Mouse (Mus musculus) left cerebral cortex, adult 18-20 months (tissue): Measurements from ENCODE around the gene Tgfb2. TPM values are rescaled to one million over a fixed set of nuclear protein-coding genes. Genes with fewer than 3 reads are reported as not detected.
A peak's percentile ranks its signal among the peaks of the same experiment; 100 is the strongest.

Experiments
- DNase-seq, 2 experiments: peaks; one replicate each; pipeline ENCODE4 v3.0.0; 2021 to 2022; ENCODE audit warnings: low spot score in 2 of 2, mixed read lengths in 1 of 2
- total RNA-seq, 2 experiments: library from RNA; stranded (reverse); gene quantifications; 2 replicates each; pipeline ENCODE4 v1.2.3; 2021

The Tgfb2 gene
- total RNA-seq, 2 experiments from 2014 or later = 4.6 to 5.4 TPM

- DNase-seq = no peak
Measured at GRCm38 (mm10) chr1:186703256-186703979, 2.4 kb downstream of the Tgfb2 start.

GRCm38 (mm10) chr1:186702391-186703255 is 3.2 kb downstream of the Tgfb2 start:
- DNase-seq = no peak

- DNase-seq = no peak
Measured at GRCm38 (mm10) chr1:186701206-186701905, 4.4 kb downstream of the Tgfb2 start.

- DNase-seq = no peak
Measured at GRCm38 (mm10) chr1:186700496-186700895, 5.3 kb downstream of the Tgfb2 start.

- DNase-seq = no peak
Measured at GRCm38 (mm10) chr1:186698583-186699338, 7.0 kb downstream of the Tgfb2 start.

GRCm38 (mm10) chr1:186696231-186696630 is 9.6 kb downstream of the Tgfb2 start:
- no peak for DNase-seq

- no peak for DNase-seq
Measured at GRCm38 (mm10) chr1:186695361-186695760, 10.4 kb downstream of the Tgfb2 start.

- DNase-seq = no peak
Measured at GRCm38 (mm10) chr1:186692370-186692769, 13.4 kb downstream of the Tgfb2 start.

- DNase-seq = no peak
Measured at GRCm38 (mm10) chr1:186691708-186692107, 14.1 kb downstream of the Tgfb2 start.

GRCm38 (mm10) chr1:186684041-186684440 is 21.7 kb downstream of the Tgfb2 start:
- no peak for DNase-seq

GRCm38 (mm10) chr1:186682606-186683005 is 23.2 kb downstream of the Tgfb2 start:
- no peak for DNase-seq

- DNase-seq = no peak
Measured at GRCm38 (mm10) chr1:186677614-186678013, 28.2 kb downstream of the Tgfb2 start.

GRCm38 (mm10) chr1:186676199-186676598 is 29.6 kb downstream of the Tgfb2 start:
- DNase-seq = no peak

- no peak for DNase-seq
Measured at GRCm38 (mm10) chr1:186675263-186675662, 30.5 kb downstream of the Tgfb2 start.

GRCm38 (mm10) chr1:186674621-186675020 is 31.2 kb downstream of the Tgfb2 start:
- no peak for DNase-seq

GRCm38 (mm10) chr1:186673166-186673565 is 32.6 kb downstream of the Tgfb2 start:
- DNase-seq = no peak

GRCm38 (mm10) chr1:186663412-186663811 is 42.4 kb downstream of the Tgfb2 start:
- DNase-seq = peak in 1 of 2 experiments; percentile 10

GRCm38 (mm10) chr1:186662996-186663395 is 42.8 kb downstream of the Tgfb2 start:
- DNase-seq = no peak

GRCm38 (mm10) chr1:186661206-186661921 is 44.4 kb downstream of the Tgfb2 start:
- DNase-seq = no peak

- no peak for DNase-seq
Measured at GRCm38 (mm10) chr1:186658783-186659182, 47.0 kb downstream of the Tgfb2 start.
